Mouse (Mus musculus) adrenal gland (tissue): ENCODE measurements at regions not wholly inside any gene's neighbourhood (a gene's known extent, or its start where the extent isn't known, plus 50 kb on each side); places are given as distances from the start of the nearest gene placed in this dataset.

Experiments
- intact Hi-C: fragments of 180-260 bp; cut with DNase I; formaldehyde crosslinking; loops from one replicate; pipeline ENCODE4 v1.15.1; 2025

- intact Hi-C loops = no loop called here
These were observed 447.9 kb upstream of the Atp11b start for GRCm38 (mm10) chr3:35306013-35306412.

- intact Hi-C loops = no loop called here
These were observed 439.7 kb upstream of the Atp11b start for GRCm38 (mm10) chr3:35314177-35314576.

GRCm38 (mm10) chr3:35315162-35315561 lies 438.7 kb upstream of the Atp11b start:
- intact Hi-C loops = no loop called here

- intact Hi-C loops = no loop called here
These were observed 435.6 kb upstream of the Atp11b start for GRCm38 (mm10) chr3:35318348-35318747.

- intact Hi-C loops = no loop called here
These were observed 433.0 kb upstream of the Atp11b start for GRCm38 (mm10) chr3:35320844-35321393.

- intact Hi-C loops = no loop called here
These were observed 431.9 kb upstream of the Atp11b start for GRCm38 (mm10) chr3:35321991-35322390.

- intact Hi-C loops = no loop called here
These were observed 431.0 kb upstream of the Atp11b start for GRCm38 (mm10) chr3:35322899-35323298.

- intact Hi-C loops = no loop called here
These were observed 430.3 kb upstream of the Atp11b start for GRCm38 (mm10) chr3:35323450-35324077.

- intact Hi-C loops = no loop called here
These were observed 429.7 kb upstream of the Atp11b start for GRCm38 (mm10) chr3:35324186-35324585.

GRCm38 (mm10) chr3:35332534-35333272 lies 421.2 kb upstream of the Atp11b start:
- intact Hi-C loops = no loop called here

GRCm38 (mm10) chr3:35334017-35334416 lies 419.9 kb upstream of the Atp11b start:
- intact Hi-C loops = no loop called here

GRCm38 (mm10) chr3:35334546-35334945 lies 419.4 kb upstream of the Atp11b start:
- intact Hi-C loops = no loop called here

- intact Hi-C loops = no loop called here
These were observed 418.1 kb upstream of the Atp11b start for GRCm38 (mm10) chr3:35335837-35336236.

GRCm38 (mm10) chr3:35340525-35340924 lies 413.4 kb upstream of the Atp11b start:
- intact Hi-C loops = no loop called here

GRCm38 (mm10) chr3:35340935-35341800 lies 412.7 kb upstream of the Atp11b start:
- intact Hi-C loops = no loop called here

GRCm38 (mm10) chr3:35341840-35342239 lies 412.1 kb upstream of the Atp11b start:
- intact Hi-C loops = no loop called here

GRCm38 (mm10) chr3:35342584-35342983 lies 411.3 kb upstream of the Atp11b start:
- intact Hi-C loops = no loop called here

- intact Hi-C loops = no loop called here
These were observed 410.0 kb upstream of the Atp11b start for GRCm38 (mm10) chr3:35343936-35344335.

- intact Hi-C loops = no loop called here
These were observed 404.8 kb upstream of the Atp11b start for GRCm38 (mm10) chr3:35349114-35349513.

GRCm38 (mm10) chr3:35353442-35353841 lies 400.5 kb upstream of the Atp11b start:
- intact Hi-C loops = no loop called here

GRCm38 (mm10) chr3:35353920-35354319 lies 400.0 kb upstream of the Atp11b start:
- intact Hi-C loops = no loop called here

GRCm38 (mm10) chr3:35354356-35354755 lies 399.6 kb upstream of the Atp11b start:
- intact Hi-C loops = no loop called here
